Mouse (Mus musculus) embryo, embryonic 10 days (tissue): ENCODE results near the gene Mphosph10.
A peak's percentile ranks its signal among the peaks of the same experiment; 100 is the strongest.

Source experiments
- DNase-seq: peaks from one replicate; pipeline ENCODE4 v3.0.0-alpha.2; 2015; ENCODE audit warnings: low spot score

Gene Mphosph10

DNA sequence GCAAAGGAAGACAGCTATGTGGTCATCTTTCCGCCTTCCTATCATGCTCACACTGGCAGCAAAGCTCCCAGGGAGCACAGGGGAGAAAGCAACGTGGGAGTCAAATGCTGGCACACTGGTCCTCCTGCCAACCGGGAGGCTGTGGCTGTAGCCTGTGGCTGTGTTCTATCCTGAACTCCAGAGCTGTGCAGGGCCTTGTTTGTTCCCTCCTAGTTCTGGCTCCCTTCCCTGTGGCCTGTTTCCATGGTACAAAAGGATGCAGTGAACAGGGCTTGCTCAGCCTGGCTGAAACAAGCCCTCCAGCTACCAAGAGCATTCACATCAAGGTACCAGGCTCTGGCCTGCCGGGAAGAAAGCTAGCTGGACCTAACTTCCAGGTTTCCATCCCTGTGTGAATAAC, 41.0 kb downstream of the Mphosph10 start:
- no peak for DNase-seq

DNA sequence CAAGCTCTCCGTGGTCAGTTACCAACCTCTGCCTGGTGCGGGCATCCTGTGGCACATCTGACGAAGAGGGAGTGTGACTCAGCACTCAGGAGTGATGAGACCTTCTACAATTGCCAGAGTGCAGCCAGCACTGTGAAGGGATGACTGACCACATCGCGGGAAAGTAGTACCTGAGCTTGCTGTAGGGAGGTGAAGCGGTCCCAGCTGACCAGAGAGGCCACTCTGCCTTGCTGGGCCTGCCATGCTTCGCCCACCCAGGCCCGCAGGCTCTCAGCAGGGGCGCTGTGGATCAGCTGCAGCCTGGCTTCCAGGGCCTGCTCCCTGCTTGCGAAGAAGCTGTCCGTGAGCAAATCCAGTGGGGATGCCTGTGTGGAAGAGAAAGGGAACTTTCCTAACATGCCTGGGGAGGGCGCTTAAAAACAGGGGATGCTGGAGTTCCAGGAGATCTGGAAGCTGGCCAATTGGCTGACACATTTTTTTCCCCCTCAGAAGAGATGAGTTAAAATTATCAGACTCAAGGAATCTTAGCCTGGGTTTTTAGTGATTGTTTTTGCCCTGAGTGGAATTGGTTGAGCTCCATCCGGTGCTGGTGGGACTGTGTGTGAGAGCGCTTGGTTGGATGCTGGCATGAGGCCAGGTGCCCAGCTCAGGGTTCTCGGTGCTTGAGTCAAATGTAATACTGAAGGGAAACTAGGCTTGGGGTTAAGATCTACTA, 42.8 kb downstream of the Mphosph10 start:
- no peak for DNase-seq

DNA sequence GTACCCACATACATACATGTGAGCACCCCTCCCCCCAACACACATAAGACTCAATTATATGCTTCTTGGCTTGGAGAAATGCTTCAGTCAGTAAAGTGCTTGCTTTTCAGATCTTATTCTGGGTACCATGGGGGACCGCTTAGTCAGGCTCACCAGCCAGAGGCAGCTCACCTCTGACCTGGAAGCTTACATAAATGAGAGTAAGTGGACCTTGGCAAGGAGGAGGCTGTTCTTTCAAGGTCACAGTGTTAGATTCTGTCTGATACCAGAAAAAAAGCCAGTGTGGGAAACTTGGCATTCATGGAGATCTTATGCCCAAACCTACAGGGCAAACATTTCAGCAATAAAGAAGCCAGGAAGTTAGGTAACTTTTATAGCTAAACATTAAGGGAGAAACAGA, 44.3 kb downstream of the Mphosph10 start:
- DNase-seq: no peak

DNA sequence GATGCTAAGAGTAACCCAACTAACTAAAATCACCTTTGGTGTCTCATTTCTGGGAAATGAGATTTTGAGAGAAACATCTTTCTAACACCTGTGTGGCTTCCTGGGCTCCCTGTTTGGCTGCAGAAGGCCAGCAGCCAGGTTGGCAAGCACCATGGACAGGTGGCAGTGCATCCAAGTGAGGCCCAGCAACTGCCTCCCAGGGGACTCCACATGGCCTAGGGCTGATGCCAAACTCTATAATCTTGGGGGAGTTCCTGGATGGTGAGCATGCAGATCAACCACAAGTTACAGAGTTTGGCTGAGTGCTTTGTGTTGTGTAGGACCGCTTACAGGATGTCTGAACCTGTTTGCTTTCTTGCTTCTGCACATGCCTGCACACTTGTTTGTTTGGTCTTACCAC, 59.4 kb downstream of the Mphosph10 start:
- no peak for DNase-seq

DNA sequence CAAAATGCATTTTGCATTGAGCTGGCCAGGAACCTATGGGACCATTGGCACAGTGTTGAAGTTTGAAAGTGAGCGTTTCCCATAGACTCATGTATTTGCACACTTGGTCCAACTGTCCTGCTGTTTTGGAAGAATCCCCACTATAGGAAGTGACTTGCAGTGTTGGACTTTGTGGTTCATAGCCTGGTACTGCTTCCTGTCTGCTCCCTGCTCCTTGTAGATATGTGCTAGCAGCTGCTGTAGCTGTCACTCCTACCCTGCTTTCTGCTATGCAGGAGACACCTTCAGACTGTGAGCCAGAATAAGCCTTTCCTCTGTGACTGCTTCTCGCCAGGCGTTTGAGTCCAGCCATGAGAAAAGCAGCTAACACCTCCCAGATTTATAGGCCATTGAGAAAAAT, 60.8 kb downstream of the Mphosph10 start:
- DNase-seq: no peak

DNA sequence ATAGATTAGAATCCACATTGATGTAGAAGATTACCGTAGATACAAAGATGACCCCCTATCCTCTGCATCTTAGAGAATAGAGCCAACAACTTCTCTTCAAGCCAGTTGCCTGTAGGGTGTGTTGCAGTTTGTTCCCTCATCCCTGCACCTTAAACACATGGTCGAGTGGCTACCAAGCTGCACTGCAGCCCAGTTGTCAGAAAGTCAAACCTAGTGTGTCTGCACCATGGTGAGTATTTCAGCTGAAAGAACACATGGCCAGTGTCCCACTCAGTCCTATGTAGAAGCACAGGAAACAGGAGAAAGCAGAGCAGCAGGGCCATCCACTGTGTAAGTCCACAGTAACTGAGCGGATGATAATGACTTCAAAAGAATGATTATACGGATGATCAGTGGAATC, 64.6 kb downstream of the Mphosph10 start:
- DNase-seq: no peak

DNA sequence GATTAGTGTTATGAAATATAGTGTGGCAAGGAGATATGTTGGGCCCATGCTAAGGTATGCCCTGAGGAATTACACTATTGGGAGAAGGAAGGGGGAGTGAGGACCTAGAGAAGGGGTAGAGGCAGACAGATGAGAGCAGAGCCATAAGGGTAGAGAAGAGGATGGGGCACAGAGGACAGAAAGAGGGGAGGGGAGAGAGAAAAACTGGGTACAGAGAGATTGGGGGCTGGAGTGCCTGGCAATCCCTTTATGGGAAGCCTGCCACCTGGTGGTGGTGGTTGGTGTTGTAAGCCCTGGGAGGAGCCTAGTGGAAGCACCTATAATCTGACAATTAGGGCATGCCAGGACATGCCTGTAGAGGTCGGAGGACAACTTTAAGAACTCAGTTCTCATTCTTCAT, 65.2 kb downstream of the Mphosph10 start:
- DNase-seq: peak; percentile 83
